Mouse (Mus musculus) limb, embryonic 15.5 days (tissue): ENCODE measurements around the gene Usp7. TPM values are rescaled to one million over a fixed set of nuclear protein-coding genes. Genes with fewer than 3 reads are reported as not detected.
"Not testable (repeated sequence)": the region's sequence is repeated elsewhere in the genome, so short reads cannot be mapped to it uniquely, and the experiment has no call there.

Source experiments
- ATAC-seq: fragments of 200-750 bp; cut with Nextera tagmentation; 2 replicates; pipeline ENCODE4 v1.8.0; 2017; ENCODE audit warnings: low read depth, moderate TSS enrichment; ENCODE audit not compliant: insufficient number of reproducible peaks, low FRiP score, low TSS enrichment
- H3K27ac ChIP-seq: fragments of 300-500 bp; sonication (generic); 2 replicates; pipeline ENCODE4 v1.5.1; 2015; ENCODE audit warnings: moderate library complexity, mild to moderate bottlenecking, inconsistent platforms
- H3K27me3 ChIP-seq: fragments of 300-500 bp; sonication (generic); 2 replicates; pipeline ENCODE4 v1.6.1; 2015; ENCODE audit warnings: inconsistent platforms
- H3K36me3 ChIP-seq: fragments of 300-500 bp; sonication (generic); 2 replicates; pipeline ENCODE4 v1.6.1; 2015; ENCODE audit warnings: inconsistent platforms
- H3K4me1 ChIP-seq: fragments of 300-500 bp; sonication (generic); 2 replicates; pipeline ENCODE4 v1.6.1; 2015; ENCODE audit warnings: inconsistent platforms
- H3K4me2 ChIP-seq: fragments of 300-500 bp; sonication (generic); 2 replicates; pipeline ENCODE4 v1.6.1; 2015; ENCODE audit warnings: mild to moderate bottlenecking, inconsistent platforms
- H3K4me3 ChIP-seq: fragments of 300-500 bp; sonication (generic); 2 replicates; pipeline ENCODE4 v1.5.1; 2015; ENCODE audit warnings: mild to moderate bottlenecking, inconsistent platforms
- H3K9ac ChIP-seq: fragments of 300-500 bp; sonication (generic); 2 replicates; pipeline ENCODE4 v1.6.1; 2015; ENCODE audit warnings: inconsistent platforms
- H3K9me3 ChIP-seq: fragments of 300-500 bp; sonication (generic); 2 replicates; pipeline ENCODE4 v1.6.1; 2016; ENCODE audit warnings: inconsistent platforms
- WGBS: fragments of 180-500 bp; shearing (Covaris S2); methylation state at CpG from one replicate; pipeline ENCODE4 v1.1.7; 2015; 5-methylcytosine and 5-hydroxymethylcytosine counted together
- polyA plus RNA-seq: library from polyadenylated mRNA; unstranded; fragments of >200 nt; fragmentation: Nextera tagmentation; extraction: Ambion mirVana; gene quantifications from 2 replicates; pipeline ENCODE4 v1.2.1, GENCODE M21; 2015

Usp7 gene
- polyA plus RNA-seq, 1 experiment from 2014 or later = 28.9 TPM

GRCm38 (mm10) chr16:8732450-8732849 lies 59.7 kb downstream of the Usp7 start:
- ATAC-seq, H3K4me2 ChIP-seq, H3K4me3 ChIP-seq, H3K27me3 ChIP-seq, H3K9ac ChIP-seq, H3K36me3 ChIP-seq, H3K9me3 ChIP-seq, H3K27ac ChIP-seq: not testable (repeated sequence)
- H3K4me1 ChIP-seq = peaks cover 48% of the 10 kb centered on the region
- WGBS = 85% methylated on average over 4 of the region's 4 CpGs

GRCm38 (mm10) chr16:8731630-8732029 lies 60.5 kb downstream of the Usp7 start:
- 65% methylated on average over 7 of the region's 7 CpGs for WGBS
- H3K4me1 ChIP-seq = peaks cover 41% of the 10 kb centered on the region
- H3K27ac ChIP-seq = no peak overlapping the region; the same call in 1 of the 2 replicates
- no peaks in the 10 kb centered on the region for H3K27me3 ChIP-seq
- no peak for ATAC-seq
- H3K36me3 ChIP-seq = no peaks in the 10 kb centered on the region
- no peak overlapping the region for H3K9ac ChIP-seq
- H3K9me3 ChIP-seq = no peaks in the 10 kb centered on the region
- H3K4me2 ChIP-seq = no peak overlapping the region
- H3K4me3 ChIP-seq = no peak overlapping the region

GRCm38 (mm10) chr16:8728111-8728748 lies 63.9 kb downstream of the Usp7 start:
- ATAC-seq = no peak
- 89% methylated on average over 5 of the region's 5 CpGs for WGBS
- no peak overlapping the region for H3K4me3 ChIP-seq
- H3K27me3 ChIP-seq = no peaks in the 10 kb centered on the region
- no peaks in the 10 kb centered on the region for H3K36me3 ChIP-seq
- H3K9ac ChIP-seq = no peak overlapping the region
- H3K4me2 ChIP-seq = no peak overlapping the region
- H3K27ac ChIP-seq = no peak overlapping the region
- H3K9me3 ChIP-seq = no peaks in the 10 kb centered on the region
- peaks cover 19% of the 10 kb centered on the region; the same call in 1 of the 2 replicates for H3K4me1 ChIP-seq

- Histone ChIP-seq H3K27ac (no peak overlapping the region), H3K27me3 (no peaks in the 10 kb centered on the region), H3K4me1 (peaks cover 7% of the 10 kb centered on the region; the same call in 1 of the 2 replicates), H3K4me2 (no peak overlapping the region), H3K9ac (no peak overlapping the region), H3K36me3 (no peaks in the 10 kb centered on the region), H3K9me3 (no peaks in the 10 kb centered on the region), H3K4me3 (no peak overlapping the region)
- ATAC-seq = no peak
- 73% methylated on average over 2 of the region's 2 CpGs for WGBS
Observed at GRCm38 (mm10) chr16:8725807-8726206, 66.3 kb downstream of the Usp7 start.

GRCm38 (mm10) chr16:8724031-8724430 lies 68.1 kb downstream of the Usp7 start:
- H3K36me3 ChIP-seq = no peaks in the 10 kb centered on the region
- ATAC-seq = no peak
- no peaks in the 10 kb centered on the region for H3K27me3 ChIP-seq
- no peak overlapping the region for H3K4me2 ChIP-seq
- no peak overlapping the region for H3K4me3 ChIP-seq
- peaks cover 6% of the 10 kb centered on the region; the same call in 1 of the 2 replicates for H3K4me1 ChIP-seq
- H3K27ac ChIP-seq = no peak overlapping the region
- no peak overlapping the region for H3K9ac ChIP-seq
- no peaks in the 10 kb centered on the region for H3K9me3 ChIP-seq
- 90% methylated on average over 3 of the region's 3 CpGs for WGBS

- H3K27ac ChIP-seq = no peak overlapping the region
- H3K4me2 ChIP-seq = no peak overlapping the region
- no peak for ATAC-seq
- H3K9ac ChIP-seq = no peak overlapping the region
- H3K27me3 ChIP-seq = no peaks in the 10 kb centered on the region
- H3K4me1 ChIP-seq = peaks cover 6% of the 10 kb centered on the region; the same call in 1 of the 2 replicates
- H3K36me3 ChIP-seq = peaks cover 10% of the 10 kb centered on the region
- H3K4me3 ChIP-seq = no peak overlapping the region
- WGBS = 88% methylated on average over 4 of the region's 4 CpGs
- H3K9me3 ChIP-seq = no peaks in the 10 kb centered on the region
Observed at GRCm38 (mm10) chr16:8720447-8720846, 71.7 kb downstream of the Usp7 start.

GRCm38 (mm10) chr16:8717744-8718143 lies 74.4 kb downstream of the Usp7 start:
- Histone ChIP-seq H3K4me1 (peaks cover 6% of the 10 kb centered on the region; the same call in 1 of the 2 replicates), H3K4me3 (no peak overlapping the region), H3K9me3 (no peaks in the 10 kb centered on the region), H3K27ac (no peak overlapping the region), H3K36me3 (peaks cover 29% of the 10 kb centered on the region), H3K27me3 (no peaks in the 10 kb centered on the region), H3K4me2 (no peak overlapping the region), H3K9ac (no peak overlapping the region)
- 90% methylated on average over 10 of the region's 10 CpGs for WGBS
- ATAC-seq = no peak

GRCm38 (mm10) chr16:8716300-8716699 lies 75.8 kb downstream of the Usp7 start:
- no peak overlapping the region for H3K4me2 ChIP-seq
- no peak for ATAC-seq
- H3K4me3 ChIP-seq = no peak overlapping the region
- 49% methylated on average over 6 of the region's 6 CpGs for WGBS
- H3K4me1 ChIP-seq = peaks cover 6% of the 10 kb centered on the region; the same call in 1 of the 2 replicates
- no peaks in the 10 kb centered on the region for H3K27me3 ChIP-seq
- no peaks in the 10 kb centered on the region for H3K9me3 ChIP-seq
- no peak overlapping the region for H3K27ac ChIP-seq
- H3K9ac ChIP-seq = no peak overlapping the region
- peaks cover 43% of the 10 kb centered on the region for H3K36me3 ChIP-seq

GRCm38 (mm10) chr16:8715513-8716080 lies 76.5 kb downstream of the Usp7 start:
- Histone ChIP-seq H3K27me3 (no peaks in the 10 kb centered on the region), H3K9ac (no peak overlapping the region), H3K4me1 (peaks cover 6% of the 10 kb centered on the region; the same call in 1 of the 2 replicates), H3K9me3 (no peaks in the 10 kb centered on the region), H3K27ac (no peak overlapping the region), H3K4me2 (no peak overlapping the region), H3K36me3 (peaks cover 50% of the 10 kb centered on the region), H3K4me3 (no peak overlapping the region)
- 64% methylated on average over 10 of the region's 10 CpGs for WGBS
- ATAC-seq = no peak

- no peak for ATAC-seq
- no peak overlapping the region for H3K4me3 ChIP-seq
- no peaks in the 10 kb centered on the region for H3K9me3 ChIP-seq
- no peak overlapping the region for H3K4me2 ChIP-seq
- H3K27ac ChIP-seq = no peak overlapping the region
- no peaks in the 10 kb centered on the region for H3K27me3 ChIP-seq
- WGBS = 76% methylated on average over 5 of the region's 5 CpGs
- H3K9ac ChIP-seq = no peak overlapping the region
- peaks cover 6% of the 10 kb centered on the region; the same call in 1 of the 2 replicates for H3K4me1 ChIP-seq
- peaks cover 58% of the 10 kb centered on the region for H3K36me3 ChIP-seq
Observed at GRCm38 (mm10) chr16:8714851-8715250, 77.3 kb downstream of the Usp7 start.

GRCm38 (mm10) chr16:8711998-8712397 lies 80.1 kb downstream of the Usp7 start:
- H3K27ac ChIP-seq = no peak overlapping the region
- no peak for ATAC-seq
- no peak overlapping the region for H3K9ac ChIP-seq
- no peak overlapping the region for H3K4me2 ChIP-seq
- WGBS = 82% methylated on average over 9 of the region's 9 CpGs
- H3K36me3 ChIP-seq = peaks cover 85% of the 10 kb centered on the region
- no peaks in the 10 kb centered on the region for H3K4me1 ChIP-seq
- no peaks in the 10 kb centered on the region for H3K27me3 ChIP-seq
- H3K4me3 ChIP-seq = no peak overlapping the region
- no peaks in the 10 kb centered on the region for H3K9me3 ChIP-seq

- ATAC-seq = no peak
- H3K9me3 ChIP-seq = no peaks in the 10 kb centered on the region
- peaks cover 89% of the 10 kb centered on the region for H3K36me3 ChIP-seq
- no peak overlapping the region for H3K9ac ChIP-seq
- H3K27me3 ChIP-seq = no peaks in the 10 kb centered on the region
- WGBS = 84% methylated on average over 3 of the region's 3 CpGs
- no peaks in the 10 kb centered on the region for H3K4me1 ChIP-seq
- H3K27ac ChIP-seq = no peak overlapping the region
- no peak overlapping the region for H3K4me2 ChIP-seq
- no peak overlapping the region for H3K4me3 ChIP-seq
Observed at GRCm38 (mm10) chr16:8700586-8700985, 91.5 kb downstream of the Usp7 start.
